Mouse (Mus musculus) layer of hippocampus, postnatal 25 days (tissue): ENCODE measurements around the gene Ermard. TPM values are rescaled to one million over a fixed set of nuclear protein-coding genes. Genes with fewer than 3 reads are reported as not detected.

Experiments used
- DNase-seq, 2 experiments: peaks; one replicate each; pipeline ENCODE4 v3.0.0; 2022; ENCODE audit warnings: mixed read lengths in 2 of 2, low spot score in 1 of 2; ENCODE audit errors: extremely low spot score in 1 of 2
- total RNA-seq, 2 experiments: library from RNA; stranded (reverse); gene quantifications; 2 replicates each; pipeline ENCODE4 v1.2.3; 2021

Gene Ermard
- total RNA-seq, 2 experiments from 2014 or later, result 44.9 to 72.4 TPM

GRCm38 (mm10) chr17:15059646-15060045 is 18.6 kb downstream of the Ermard start:
- no peak for DNase-seq

GRCm38 (mm10) chr17:15060356-15060755 is 19.3 kb downstream of the Ermard start:
- DNase-seq, result no peak

- DNase-seq, result peak; percentile 59 to 76
Measured at GRCm38 (mm10) chr17:15065391-15066024, 24.5 kb downstream of the Ermard start.

- no peak for DNase-seq
Measured at GRCm38 (mm10) chr17:15066066-15066465, 25.1 kb downstream of the Ermard start.

- DNase-seq, result no peak
Measured at GRCm38 (mm10) chr17:15066911-15067310, 25.9 kb downstream of the Ermard start.

GRCm38 (mm10) chr17:15068040-15068792 is 27.2 kb downstream of the Ermard start:
- DNase-seq, result no peak

GRCm38 (mm10) chr17:15069124-15069523 is 28.1 kb downstream of the Ermard start:
- DNase-seq, result no peak

GRCm38 (mm10) chr17:15072211-15072610 is 31.2 kb downstream of the Ermard start:
- DNase-seq, result no peak

- no peak for DNase-seq
Measured at GRCm38 (mm10) chr17:15075033-15075432, 34.0 kb downstream of the Ermard start.

- no peak for DNase-seq
Measured at GRCm38 (mm10) chr17:15077536-15077935, 36.5 kb downstream of the Ermard start.

- no peak for DNase-seq
Measured at GRCm38 (mm10) chr17:15084226-15084848, 43.3 kb downstream of the Ermard start.

GRCm38 (mm10) chr17:15085006-15085405 is 44.0 kb downstream of the Ermard start:
- no peak for DNase-seq

GRCm38 (mm10) chr17:15088166-15088565 is 47.2 kb downstream of the Ermard start:
- no peak for DNase-seq

GRCm38 (mm10) chr17:15088591-15089001 is 47.6 kb downstream of the Ermard start:
- no peak for DNase-seq

GRCm38 (mm10) chr17:15091739-15092138 is 50.7 kb downstream of the Ermard start:
- no peak for DNase-seq

- DNase-seq, result no peak
Measured at GRCm38 (mm10) chr17:15093523-15093922, 52.5 kb downstream of the Ermard start.

- DNase-seq, result no peak
Measured at GRCm38 (mm10) chr17:15096853-15097252, 55.8 kb downstream of the Ermard start.

- DNase-seq, result no peak
Measured at GRCm38 (mm10) chr17:15098677-15099076, 57.7 kb downstream of the Ermard start.

- DNase-seq, result no peak
Measured at GRCm38 (mm10) chr17:15101355-15101754, 60.3 kb downstream of the Ermard start.

- no peak for DNase-seq
Measured at GRCm38 (mm10) chr17:15107143-15107649, 66.2 kb downstream of the Ermard start.
